Mouse (Mus musculus) spleen, adult 2 months (tissue): ENCODE measurements around the gene Nedd4.
"Not testable (repeated sequence)": the region's sequence is repeated elsewhere in the genome, so short reads cannot be mapped to it uniquely, and the experiment has no call there.

ENCODE experiments used
- CTCF ChIP-seq: fragments of 200-500 bp; IDR thresholded peaks from 2 replicates; pipeline ENCODE4 v1.5.1; 2011; ENCODE audit warnings: mild to moderate bottlenecking, inconsistent platforms; ENCODE audit not compliant: insufficient read depth, insufficient read length, insufficient replicate concordance; ENCODE audit errors: extremely low read depth
- POLR2A ChIP-seq: fragments of 200-500 bp; IDR thresholded peaks from 2 replicates; pipeline ENCODE4 v1.6.1; 2011; ENCODE audit warnings: low read depth, low read length, inconsistent platforms

DNA sequence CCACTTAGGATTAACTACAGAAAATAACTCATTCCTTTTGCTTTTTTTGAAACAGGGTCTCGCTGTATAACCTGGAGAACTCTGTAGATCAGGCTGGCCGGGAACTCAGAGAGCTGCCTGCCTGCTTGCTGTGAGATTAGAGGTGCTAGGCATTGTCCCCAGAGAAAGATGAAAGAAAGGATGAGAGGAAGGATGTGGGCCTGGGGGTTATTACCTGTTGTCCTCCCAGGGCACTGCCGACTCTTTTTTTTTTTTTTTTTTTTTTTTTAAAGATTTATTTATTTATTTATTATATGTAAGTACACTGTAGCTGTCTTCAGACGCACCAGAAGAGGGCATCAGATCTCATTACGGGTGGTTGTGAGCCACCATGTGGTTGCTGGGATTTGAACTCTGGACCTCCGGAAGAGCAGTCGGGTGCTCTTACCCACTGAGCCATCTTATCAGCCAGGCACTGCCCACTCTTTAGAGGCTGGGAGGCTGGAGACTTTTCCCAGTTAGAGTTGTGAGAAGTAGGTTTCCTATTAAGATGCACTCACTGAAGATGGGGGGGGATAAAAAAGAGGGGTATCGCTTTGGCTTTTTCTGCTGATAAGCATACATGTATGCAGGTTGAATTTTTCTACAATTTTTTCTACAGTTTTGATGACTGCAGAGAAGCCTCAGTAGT is 4.3 kb downstream of the Nedd4 start:
- TF ChIP-seq POLR2A, CTCF: not testable (repeated sequence)
